Mouse (Mus musculus): Measurements from ENCODE around the gene Mrpl40. TPM values are rescaled to one million over a fixed set of nuclear protein-coding genes. Genes with fewer than 3 reads are reported as not detected.
A peak's percentile ranks its signal among the peaks of the same experiment; 100 is the strongest.
"Not testable (repeated sequence)": the region's sequence is repeated elsewhere in the genome, so short reads cannot be mapped to it uniquely, and the experiment has no call there.

Mrpl40 gene
- 14.3 and 14.4 TPM in 2 replicates for polyA plus RNA-seq (2012; rRNA removed)

DNA sequence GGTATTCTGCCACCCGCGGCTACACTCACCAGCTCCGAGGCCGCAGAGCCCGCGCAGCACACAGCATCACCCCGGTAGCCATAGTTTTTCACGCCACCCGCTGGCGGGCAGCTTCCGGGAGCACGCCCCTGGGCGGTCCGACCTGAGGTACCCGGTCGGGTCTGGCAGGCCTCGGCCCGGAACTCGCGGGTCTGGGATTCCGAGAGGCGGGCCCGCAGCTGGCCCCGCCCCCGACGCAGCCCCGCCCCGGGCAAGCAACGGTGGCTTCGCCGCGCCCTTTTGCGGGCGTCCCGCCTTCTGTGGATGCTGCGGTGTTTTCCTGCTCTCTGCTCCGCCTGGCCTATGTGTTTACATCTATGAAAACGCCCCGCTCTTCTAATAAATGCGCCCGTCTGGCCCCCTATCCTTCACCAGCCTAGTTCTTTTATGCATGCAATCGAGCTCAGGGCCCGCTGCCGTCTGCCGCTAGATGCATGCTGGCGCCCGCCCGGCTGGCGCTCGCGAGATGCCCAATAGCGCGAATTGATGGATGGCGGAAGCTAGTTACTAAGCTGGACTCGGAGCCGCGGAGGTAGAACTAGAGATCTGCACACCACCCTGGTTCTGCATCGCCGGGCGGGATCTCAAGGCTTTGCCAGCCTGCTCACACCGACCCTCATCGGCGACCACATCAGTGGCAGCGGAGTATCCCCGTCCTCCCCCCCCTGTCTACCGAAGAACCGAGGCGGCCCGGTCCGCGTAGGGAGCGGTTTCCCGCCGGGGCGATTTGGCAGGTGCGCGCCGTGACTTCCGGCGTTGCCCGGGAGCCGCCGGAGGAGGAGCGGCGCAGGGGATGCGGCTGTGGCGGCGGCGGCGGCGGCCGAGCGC, at the start of gene Mrpl40, which contains the start of gene Hira:
Mrpl40 (minus strand) TSS at position 421 of the 867 bp plus-strand sequence.
Hira (plus strand) TSS at position 596 of the 867 bp plus-strand sequence.
- peak; percentile 36 for DNase-seq (ENCODE audit: low read depth)

DNA sequence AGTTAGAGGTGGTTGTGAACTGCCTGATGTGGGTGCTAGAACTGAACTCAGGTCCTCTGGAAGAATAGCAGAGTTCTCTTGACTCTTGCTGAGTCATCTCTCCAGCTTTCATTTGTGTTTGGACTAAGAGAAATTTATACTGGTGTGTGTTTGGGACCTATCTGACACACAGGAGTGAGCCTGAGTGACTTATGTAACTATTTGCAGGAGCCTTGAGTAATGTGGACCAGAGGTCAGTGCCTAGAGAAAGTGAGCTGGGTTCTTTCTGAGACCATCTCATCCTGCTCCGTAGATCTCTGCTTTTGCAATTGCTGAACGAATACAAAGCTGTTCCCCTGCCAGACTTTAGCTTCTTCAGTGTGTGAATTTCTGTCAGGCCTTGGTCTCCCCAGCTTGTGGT, 45.1 kb upstream of the Mrpl40 start:
- DNase-seq (ENCODE audit: low read depth): no peak

DNA sequence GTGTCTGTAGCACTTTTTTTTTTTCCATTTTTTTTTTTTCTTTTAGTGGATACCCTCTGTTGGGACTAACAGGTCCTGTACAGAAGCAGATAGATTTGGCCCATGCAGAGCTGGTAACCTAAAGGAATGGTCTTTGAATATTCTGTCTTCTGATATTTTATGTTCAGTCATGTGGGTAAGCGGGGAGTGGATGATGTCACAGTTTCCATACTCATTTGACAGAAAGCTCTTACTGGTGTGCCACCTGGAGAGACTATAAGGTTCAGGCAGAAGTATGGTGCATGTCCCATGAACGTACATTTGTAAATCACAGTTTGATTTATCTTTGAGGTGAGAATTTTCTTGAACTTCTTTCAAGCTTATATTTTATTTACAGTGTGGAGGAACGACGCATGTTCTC, 39.4 kb upstream of the Mrpl40 start:
- no peak for DNase-seq (ENCODE audit: low read depth)

- DNase-seq (ENCODE audit: low read depth): no peak
Observed at GRCm38 (mm10) chr16:18905648-18906047, 29.0 kb upstream of the Mrpl40 start.

DNA sequence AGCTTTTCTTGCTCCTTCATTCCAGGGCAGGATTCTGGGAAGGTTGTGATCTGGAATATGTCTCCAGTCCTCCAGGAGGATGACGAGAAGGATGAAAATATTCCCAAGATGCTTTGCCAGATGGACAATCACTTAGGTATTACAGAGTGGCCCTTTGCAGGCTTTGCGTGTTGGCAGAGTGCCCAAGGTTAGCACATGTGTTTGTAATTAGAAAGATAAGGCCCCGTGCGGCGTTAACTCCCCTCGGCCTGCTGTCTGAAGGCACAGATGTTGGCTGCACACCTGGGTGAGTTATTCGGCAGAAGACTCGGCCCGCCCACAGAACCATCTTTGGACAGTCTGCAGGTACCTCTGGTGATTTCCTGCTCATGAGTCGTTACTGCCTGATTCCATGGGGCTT, 19.8 kb upstream of the Mrpl40 start:
- DNase-seq (ENCODE audit: low read depth): no peak

DNA sequence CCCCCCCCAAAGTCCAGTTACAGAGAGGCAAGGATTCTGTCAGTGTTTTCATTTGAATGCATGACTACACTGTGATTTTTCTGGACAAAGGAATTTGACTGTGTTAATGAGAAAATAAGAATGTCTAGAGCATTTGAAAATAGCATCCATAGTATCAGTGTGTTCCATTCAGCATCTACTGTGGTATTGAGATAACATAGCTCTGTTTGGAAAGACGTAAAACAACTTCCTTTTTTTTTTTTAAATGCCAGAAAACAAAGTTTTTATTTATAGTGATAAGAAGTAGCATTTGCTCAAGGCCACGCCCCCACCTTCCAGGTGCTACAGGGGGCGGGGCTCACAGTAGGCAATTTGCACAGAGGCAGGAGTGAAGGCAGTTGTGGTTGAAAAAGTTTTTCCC, 18.6 kb upstream of the Mrpl40 start:
- DNase-seq (ENCODE audit: low read depth): no peak

DNA sequence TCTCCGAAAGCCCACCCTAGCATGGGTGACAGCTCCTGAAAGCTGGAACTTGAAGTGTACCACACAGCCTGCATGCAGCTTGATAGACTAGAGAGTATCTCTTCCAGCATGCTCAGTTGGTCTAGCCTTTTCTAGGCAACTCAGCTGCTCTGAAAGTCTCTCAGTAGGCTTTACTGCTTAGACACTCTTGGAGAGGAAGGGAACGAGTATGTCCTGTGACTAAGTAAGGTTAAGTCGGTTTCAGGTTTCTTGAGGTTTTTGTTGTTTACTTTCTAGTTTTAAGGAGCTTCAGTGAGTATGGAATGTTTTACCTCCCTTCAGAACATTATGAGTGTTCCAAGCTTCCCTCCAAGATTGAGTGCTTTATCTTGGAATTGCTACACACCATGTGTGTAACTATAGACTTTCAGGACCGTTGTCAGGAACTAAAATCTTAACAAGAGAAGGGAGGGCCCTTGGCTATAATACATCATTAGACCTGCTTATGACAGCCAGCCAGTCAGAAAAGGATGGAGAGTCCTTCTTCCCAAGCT, 17.2 kb upstream of the Mrpl40 start:
- DNase-seq (ENCODE audit: low read depth): no peak

- no peak for DNase-seq (ENCODE audit: low read depth)
Observed at GRCm38 (mm10) chr16:18884044-18884443, 7.4 kb upstream of the Mrpl40 start.

DNA sequence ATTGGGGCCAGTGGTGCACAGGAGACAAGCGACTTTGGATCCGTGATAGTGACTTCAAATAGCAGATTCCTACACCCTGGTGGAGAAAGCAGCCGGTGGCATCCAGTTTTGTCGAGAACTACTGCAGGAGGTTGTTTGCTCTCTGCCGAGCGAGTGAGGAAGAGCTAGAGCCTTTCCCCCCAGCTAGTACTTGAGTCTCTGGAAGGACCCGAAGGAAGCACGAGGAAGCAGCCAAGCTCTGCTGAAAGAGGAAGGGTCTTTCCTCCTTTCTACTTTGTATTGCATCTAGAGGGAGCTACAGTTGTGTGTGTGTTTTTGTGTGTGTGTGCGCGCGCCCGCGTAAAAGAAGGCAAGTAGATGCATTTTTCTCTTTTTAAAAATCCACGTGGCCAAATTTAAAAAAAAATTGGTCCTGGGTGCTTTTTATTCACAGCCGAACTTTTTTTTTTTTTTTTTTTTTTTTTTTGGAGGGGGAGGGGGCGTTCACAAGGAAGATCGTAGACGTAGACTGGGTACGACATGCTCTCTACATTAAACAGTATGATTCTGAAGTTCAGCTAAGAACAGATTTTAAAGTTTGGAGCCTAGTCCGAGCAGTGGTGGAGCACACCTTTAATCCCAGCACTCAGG, 1.5 kb upstream of the Mrpl40 start:
- no peak for DNase-seq (ENCODE audit: low read depth)

DNA sequence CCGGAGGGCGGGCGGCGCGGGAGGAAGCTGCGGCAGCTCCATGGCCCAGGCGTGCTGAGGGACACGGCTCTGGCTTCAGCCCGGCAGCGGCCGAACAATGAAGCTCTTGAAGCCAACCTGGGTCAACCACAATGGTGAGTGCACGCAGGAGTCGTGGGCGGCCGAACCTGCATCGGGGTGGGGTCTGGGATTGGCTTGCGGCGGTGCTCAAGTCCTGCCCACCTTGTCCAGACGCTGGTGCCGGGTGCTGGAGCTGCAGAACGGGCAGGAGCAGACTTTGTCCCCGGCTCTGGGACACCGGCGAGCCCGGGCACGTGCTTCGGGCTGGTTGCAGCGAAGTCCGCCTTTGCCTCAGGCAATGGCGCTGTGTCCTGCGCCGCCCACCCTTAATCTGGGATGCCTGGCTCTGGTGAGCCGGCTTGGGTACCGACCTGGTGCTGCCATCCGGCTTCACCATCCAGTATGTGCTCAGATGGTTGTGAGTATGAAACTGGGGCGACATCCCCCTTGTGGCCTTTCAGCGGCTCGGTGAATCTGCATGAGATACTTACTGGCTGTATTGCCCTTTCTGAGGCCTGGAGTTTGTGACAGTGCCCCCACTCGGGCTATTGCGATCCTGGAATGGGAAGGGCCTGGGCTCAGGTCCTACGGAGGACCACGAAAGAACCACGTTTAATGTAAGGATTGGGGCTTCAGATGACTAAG, 876 bp upstream of the Mrpl40 start:
- peak; percentile 16 for DNase-seq (ENCODE audit: low read depth)

DNA sequence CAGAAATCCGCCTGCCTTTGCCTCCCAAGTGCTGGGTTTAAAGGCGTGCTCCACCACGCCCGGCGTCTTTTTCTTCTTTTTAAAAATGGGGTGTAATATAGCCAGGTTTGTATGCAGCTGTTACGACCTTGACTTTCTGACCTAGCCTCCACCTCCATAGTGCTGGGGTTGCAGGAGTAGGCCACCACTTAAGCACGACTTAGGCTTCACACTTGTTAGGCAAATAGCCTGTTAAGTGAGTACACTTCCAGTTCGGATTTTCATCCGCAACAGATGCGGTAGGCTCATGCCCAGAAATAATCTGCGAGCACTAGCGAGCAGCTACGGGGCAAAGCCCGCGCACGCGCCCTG, 596 bp downstream of the Mrpl40 start:
- DNase-seq (ENCODE audit: low read depth): no peak

DNA sequence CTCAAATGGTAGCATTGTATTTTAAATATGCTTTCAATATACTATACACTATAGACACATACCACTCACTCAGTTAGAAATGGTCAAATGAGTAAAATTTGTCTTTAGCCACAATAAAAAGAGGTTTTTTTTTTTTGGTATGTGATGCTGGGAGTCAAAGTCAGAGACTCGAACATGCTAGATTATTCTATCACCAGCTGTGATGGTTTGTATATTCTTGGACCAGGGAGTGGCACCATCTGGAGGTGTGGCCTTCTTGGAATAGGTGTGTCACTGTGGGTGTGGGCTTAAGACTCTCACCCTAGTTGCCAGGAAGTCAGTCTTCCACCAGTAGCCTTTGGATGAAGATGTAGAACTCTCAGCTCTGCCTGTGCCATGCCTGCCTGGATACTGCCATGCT, 6.2 kb downstream of the Mrpl40 start:
- DNase-seq (ENCODE audit: low read depth): not testable (repeated sequence)

GRCm38 (mm10) chr16:18860186-18860585, 16.5 kb downstream of the Mrpl40 start:
- DNase-seq (ENCODE audit: low read depth): no peak

- DNase-seq (ENCODE audit: low read depth): no peak
Observed at GRCm38 (mm10) chr16:18858551-18858950, 18.1 kb downstream of the Mrpl40 start.

GRCm38 (mm10) chr16:18849521-18850190, 27.0 kb downstream of the Mrpl40 start:
- DNase-seq (ENCODE audit: low read depth): not testable (repeated sequence)

DNA sequence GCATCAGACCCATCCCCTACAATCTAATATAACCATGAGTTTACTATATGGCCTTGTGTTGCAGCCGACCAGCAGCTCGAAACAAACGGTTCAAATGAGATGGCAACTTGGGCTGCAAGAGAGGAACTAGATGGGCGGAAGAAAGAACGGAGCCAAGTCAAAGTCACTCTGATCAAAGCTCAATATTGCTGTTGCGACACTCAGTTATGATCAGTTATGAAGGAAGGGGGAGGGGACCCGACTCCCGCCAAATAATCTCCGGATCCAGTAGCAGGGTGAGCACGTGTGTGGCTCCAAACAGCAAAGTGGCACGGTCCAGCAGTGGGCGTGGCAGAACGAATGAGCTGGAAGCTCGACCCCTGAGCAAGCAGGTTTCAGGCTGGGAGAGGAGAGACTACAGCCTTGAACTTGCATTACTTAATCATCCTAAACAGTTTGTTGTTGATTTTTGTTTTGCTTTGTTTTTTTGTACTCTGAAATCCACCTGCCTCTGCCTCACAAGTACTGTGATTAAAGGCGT, 30.3 kb downstream of the Mrpl40 start:
- DNase-seq (ENCODE audit: low read depth): no peak

GRCm38 (mm10) chr16:18838346-18838745, 38.3 kb downstream of the Mrpl40 start:
- DNase-seq (ENCODE audit: low read depth): no peak

- peak; percentile 84 for DNase-seq (ENCODE audit: low read depth)
Observed at GRCm38 (mm10) chr16:18836468-18837208, 40.0 kb downstream of the Mrpl40 start, which contains the start of the genes 2510002D24Rik and Gm28539. Gene 2510002D24Rik, plus strand, starts transcription at chr16:18836578. Gene Gm28539, plus strand, starts transcription at chr16:18836584.

DNA sequence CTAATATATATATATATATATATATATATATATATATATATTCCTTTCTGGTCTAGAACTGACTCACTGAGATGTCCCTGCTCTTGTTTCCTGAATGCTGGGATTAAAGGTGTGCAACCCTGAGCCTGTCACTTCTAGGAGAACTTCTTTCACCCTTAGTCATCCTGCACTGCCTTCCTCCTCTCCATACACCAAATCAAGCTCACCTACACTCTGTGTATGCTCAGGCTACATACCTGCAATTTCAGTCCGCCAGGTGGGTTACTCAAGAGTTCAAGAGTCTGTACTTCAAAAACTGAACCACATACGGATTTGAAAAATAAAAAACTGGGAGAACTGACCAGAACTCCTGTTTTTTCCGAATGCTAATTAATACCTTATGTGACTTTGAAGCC, 40.6 kb downstream of the Mrpl40 start:
- DNase-seq (ENCODE audit: low read depth): no peak

DNA sequence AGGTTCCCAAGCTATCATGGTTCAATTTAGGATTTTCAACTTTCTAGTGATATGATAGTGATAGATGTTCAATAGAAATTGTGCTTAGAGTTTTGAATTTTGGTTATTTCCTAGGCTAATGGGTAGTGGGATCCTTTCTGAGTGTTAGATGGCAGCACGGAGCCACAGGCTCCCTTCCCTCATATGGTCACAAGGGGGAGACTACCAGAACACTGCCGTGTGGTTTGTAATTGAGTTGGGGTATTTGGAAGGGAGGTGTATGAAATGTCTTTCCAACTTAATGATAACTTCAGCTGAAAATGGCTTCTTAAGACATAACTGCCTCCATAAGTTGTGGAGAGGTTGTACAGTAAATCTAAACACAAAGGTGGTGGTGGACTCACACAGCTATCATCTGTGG, 43.2 kb downstream of the Mrpl40 start:
- DNase-seq (ENCODE audit: low read depth): no peak

- no peak for DNase-seq (ENCODE audit: low read depth)
Observed at GRCm38 (mm10) chr16:18829102-18829501, 47.6 kb downstream of the Mrpl40 start.
